Mouse (Mus musculus): ENCODE results near the gene Rorc.

Rorc gene

GRCm38 (mm10) chr3:94413031-94413679 is 40.6 kb downstream of the Rorc start, which contains the start of gene Tdrkh:
Gene Tdrkh, plus strand, starts transcription at chr3:94413273.
- DNase-seq (ENCODE audit: low read depth, low spot score) = peak; percentile 97

DNA sequence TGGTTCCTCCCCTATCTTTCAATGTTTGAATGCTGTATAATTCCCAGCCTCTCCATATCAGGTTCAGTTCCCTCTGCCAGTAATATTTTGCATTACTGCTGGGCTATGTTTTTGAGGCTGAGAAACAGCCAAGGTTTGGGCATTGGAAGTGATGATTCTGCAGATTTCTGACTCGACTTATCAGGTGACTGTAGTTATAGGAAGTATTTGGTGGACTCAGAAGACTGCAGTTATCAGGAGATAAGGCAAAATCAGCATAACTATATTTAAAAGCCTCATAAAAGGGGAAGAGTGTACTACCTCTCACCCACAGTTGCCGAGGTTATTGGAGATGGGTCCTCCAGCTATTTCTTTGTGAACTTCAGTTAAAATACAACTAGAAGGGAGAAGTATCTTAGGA is 58.4 kb downstream of the Rorc start:
- DNase-seq (ENCODE audit: low read depth, low spot score) = no peak

DNA sequence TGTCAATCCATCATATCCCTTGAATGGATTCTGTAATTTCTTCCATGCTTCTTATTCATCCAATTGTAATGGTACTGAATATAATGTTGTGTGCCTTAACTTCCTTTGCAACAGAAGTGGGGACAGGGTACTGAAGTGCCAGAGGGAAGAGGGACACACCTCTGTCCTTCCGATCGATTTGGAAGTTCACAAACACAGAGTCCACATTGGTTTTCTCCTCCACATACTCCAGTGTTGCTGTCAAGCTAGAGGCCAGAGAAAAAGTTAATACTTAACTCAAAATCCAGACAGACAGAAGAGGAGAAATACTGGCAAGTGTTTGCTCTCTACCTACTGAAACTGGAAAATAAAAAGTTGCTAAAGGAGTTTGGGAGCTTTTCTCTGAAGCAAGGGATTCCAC is 61.7 kb downstream of the Rorc start:
- no peak for DNase-seq (ENCODE audit: low read depth, low spot score)

DNA sequence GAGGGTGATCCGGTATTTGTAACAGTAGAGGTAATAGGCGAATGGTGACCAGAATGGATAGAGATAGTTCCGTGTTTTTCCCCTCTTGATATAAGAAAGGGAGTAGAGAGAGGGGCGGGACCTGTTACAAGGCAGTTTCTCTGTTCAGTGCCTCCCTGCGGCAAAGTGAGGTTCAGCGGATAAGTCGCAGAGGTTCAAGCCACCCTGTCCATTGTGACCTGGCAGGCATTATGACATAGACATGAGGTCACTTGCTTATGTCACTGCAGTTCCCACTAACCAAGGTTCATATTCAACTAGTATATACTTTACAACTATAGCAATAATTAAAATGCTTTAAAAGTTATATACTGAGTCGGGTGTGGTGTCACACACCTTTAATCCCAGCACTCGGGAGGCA is 63.8 kb downstream of the Rorc start:
- DNase-seq (ENCODE audit: low read depth, low spot score) = no peak

DNA sequence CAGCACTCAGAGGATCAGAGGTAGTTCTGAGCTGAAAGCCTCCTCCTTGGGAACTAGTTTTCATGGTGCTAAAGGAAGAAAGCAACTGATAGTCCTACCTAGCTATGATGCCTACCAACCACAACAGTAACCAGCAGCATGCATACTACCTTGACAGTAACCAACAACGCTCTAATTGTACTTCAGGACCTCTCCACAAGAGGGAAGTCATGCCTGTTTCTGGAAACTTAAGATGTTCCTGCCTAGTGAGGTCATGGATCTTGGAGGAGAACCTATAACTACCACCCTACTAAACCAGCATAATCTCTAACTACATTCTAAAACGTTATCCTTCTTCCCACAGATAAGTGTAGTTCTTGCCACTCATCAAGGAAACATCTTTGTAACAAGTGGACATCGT is 68.6 kb downstream of the Rorc start:
- DNase-seq (ENCODE audit: low read depth, low spot score) = no peak

- DNase-seq (ENCODE audit: low read depth, low spot score) = peak; percentile 80
Measured at GRCm38 (mm10) chr3:94442951-94443596, 70.5 kb downstream of the Rorc start, which contains the start of gene Mrpl9. Gene Mrpl9, plus strand, starts transcription at chr3:94443318.

DNA sequence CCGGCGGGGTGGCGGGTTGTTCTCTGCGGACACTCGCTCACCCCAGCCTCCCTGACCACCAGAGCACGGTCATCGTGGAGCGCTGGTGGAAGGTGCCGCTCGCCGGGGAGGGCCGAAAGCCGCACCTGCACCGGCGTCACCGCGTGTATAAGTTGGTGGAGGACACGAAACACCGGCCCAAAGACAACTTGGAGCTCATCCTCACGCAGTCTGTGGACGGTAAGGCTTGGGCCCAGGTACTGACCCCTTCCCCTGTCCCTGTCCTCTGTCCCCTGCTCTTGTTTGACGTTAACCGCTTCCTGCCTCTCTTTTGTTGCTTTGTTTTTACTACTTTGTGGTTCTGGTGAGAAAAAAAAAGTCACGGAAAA is 71.0 kb downstream of the Rorc start, which contains the start of gene Oaz3:
Oaz3 (minus strand) TSS at position 319 of the 368 bp plus-strand sequence.
- DNase-seq (ENCODE audit: low read depth, low spot score) = no peak

All from brain, embryonic 18.5 days (tissue).